Mouse (Mus musculus): Measurements from ENCODE around the gene Thap11. TPM values are rescaled to one million over a fixed set of nuclear protein-coding genes. Genes with fewer than 3 reads are reported as not detected.

The Thap11 gene
- total and polyA plus RNA-seq, 2 experiments from 2014 or later: 35.5 to 59.5 TPM

DNA sequence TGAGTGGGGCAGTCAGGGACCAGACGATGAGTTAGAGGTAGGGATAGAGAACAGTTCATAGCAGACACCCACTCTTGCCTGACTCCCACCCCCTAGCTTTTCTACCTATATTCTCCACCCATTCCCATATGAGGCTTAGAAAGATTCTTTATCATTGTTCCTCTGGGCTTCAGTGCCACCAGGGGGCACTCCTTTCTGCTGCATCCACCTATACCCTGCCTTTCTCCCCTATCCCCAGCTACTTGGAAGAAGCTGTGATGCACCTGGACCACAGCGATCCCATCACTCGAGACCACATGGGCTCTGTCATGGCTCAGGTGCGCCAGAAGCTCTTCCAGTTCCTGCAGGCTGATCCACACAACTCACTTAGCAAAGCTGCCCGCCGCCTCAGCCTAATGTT, 37.5 kb downstream of the Thap11 start:
- peaks cover 54% of the 10 kb centered on the region for H3K36me3 ChIP-seq (replicated peaks; ENCODE audit: control insufficient read depth, insufficient read depth, low read length)
- no peak overlapping the region for H3K4me2 ChIP-seq (ENCODE audit: low read depth, low read length)
- DNase-seq (ENCODE audit: low spot score) (no peak), ATAC-seq (ENCODE audit: insufficient read depth, low read depth) (no peak)
- no peak overlapping the region for H3K9ac ChIP-seq (replicated peaks; ENCODE audit: low read depth, low read length)
- H3K27ac ChIP-seq (ENCODE audit: low read depth): no peak overlapping the region
- H3K27me3 ChIP-seq (ENCODE audit: control insufficient read depth, insufficient read depth, low read length): no peaks in the 10 kb centered on the region
- no peaks in the 10 kb centered on the region for H3K4me1 ChIP-seq (ENCODE audit: control insufficient read depth, insufficient read depth)
- TF ChIP-seq EP300 (IDR thresholded peaks at IDR 0.05; ENCODE audit: low read depth) (no peak), CTCF (IDR thresholded peaks at IDR 0.05; ENCODE audit: low read depth) (peak; percentile 40)
- H3K9me3 ChIP-seq (replicated peaks; ENCODE audit: control insufficient read depth, low read length): no peaks in the 10 kb centered on the region
- WGBS: 85% methylated on average over 6 of the region's 6 CpGs
- no peak overlapping the region for H3K4me3 ChIP-seq (ENCODE audit: low read depth, low read length)

DNA sequence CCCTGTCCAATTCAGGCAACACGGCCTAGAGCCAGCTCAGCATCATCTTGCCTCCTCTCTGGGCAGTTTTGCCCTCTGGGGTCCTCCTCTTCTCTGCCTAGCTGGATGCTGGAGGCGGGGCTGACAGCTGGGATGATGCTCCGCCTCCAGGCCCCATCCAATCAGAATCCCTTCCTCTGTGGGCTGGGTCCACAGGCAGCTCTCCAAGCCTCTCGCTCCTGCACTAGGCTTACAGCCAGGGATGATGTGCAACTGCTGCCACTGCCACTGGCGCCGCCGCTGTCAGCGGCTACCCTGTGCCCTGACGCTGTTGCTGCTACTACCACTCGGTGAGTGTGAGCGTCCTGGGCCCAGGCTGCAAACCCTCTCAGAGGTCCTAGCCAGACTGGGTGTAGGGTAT, 38.4 kb downstream of the Thap11 start, which contains the start of gene Nrn1l:
Gene Nrn1l (plus strand): TSS at position 229 of the 400 bp plus-strand sequence.
- WGBS: 10% methylated on average over 11 of the region's 11 CpGs
- peak; percentile 84 for DNase-seq (ENCODE audit: low spot score)
- Histone ChIP-seq H3K36me3 (replicated peaks; ENCODE audit: control insufficient read depth, insufficient read depth, low read length) (peaks cover 45% of the 10 kb centered on the region), H3K4me3 (ENCODE audit: low read depth, low read length) (no peak within 1 kb of the TSS), H3K4me1 (ENCODE audit: control insufficient read depth, insufficient read depth) (no peaks in the 10 kb centered on the region), H3K9me3 (replicated peaks; ENCODE audit: control insufficient read depth, low read length) (no peaks in the 10 kb centered on the region), H3K27me3 (ENCODE audit: control insufficient read depth, insufficient read depth, low read length) (no peaks in the 10 kb centered on the region), H3K27ac (ENCODE audit: low read depth) (no peak within 1 kb of the TSS), H3K9ac (replicated peaks; ENCODE audit: low read depth, low read length) (no peak within 1 kb of the TSS), H3K4me2 (ENCODE audit: low read depth, low read length) (no peak within 1 kb of the TSS)
- ATAC-seq (ENCODE audit: insufficient read depth, low read depth): peak; percentile 90
- no peak for TF ChIP-seq EP300 (IDR thresholded peaks at IDR 0.05; ENCODE audit: low read depth)
- TF ChIP-seq CTCF (IDR thresholded peaks at IDR 0.05; ENCODE audit: low read depth): no peak

GRCm38 (mm10) chr8:105897801-105898480, 43.0 kb downstream of the Thap11 start:
- 65% methylated on average over 9 of the region's 9 CpGs for WGBS
- H3K27me3 ChIP-seq (ENCODE audit: control insufficient read depth, insufficient read depth, low read length): no peaks in the 10 kb centered on the region
- ATAC-seq (ENCODE audit: insufficient read depth, low read depth) (no peak), DNase-seq (ENCODE audit: low spot score) (no peak)
- TF ChIP-seq CTCF (IDR thresholded peaks at IDR 0.05; ENCODE audit: low read depth) (no peak), EP300 (IDR thresholded peaks at IDR 0.05; ENCODE audit: low read depth) (no peak)
- no peak overlapping the region for H3K4me3 ChIP-seq (ENCODE audit: low read depth, low read length)
- H3K4me2 ChIP-seq (ENCODE audit: low read depth, low read length): no peak overlapping the region
- no peak overlapping the region for H3K27ac ChIP-seq (ENCODE audit: low read depth)
- H3K36me3 ChIP-seq (replicated peaks; ENCODE audit: control insufficient read depth, insufficient read depth, low read length): no peaks in the 10 kb centered on the region; the same call in 1 of the 2 replicates
- H3K9me3 ChIP-seq (replicated peaks; ENCODE audit: control insufficient read depth, low read length): no peaks in the 10 kb centered on the region
- H3K9ac ChIP-seq (replicated peaks; ENCODE audit: low read depth, low read length): no peak overlapping the region
- H3K4me1 ChIP-seq (ENCODE audit: control insufficient read depth, insufficient read depth): peaks cover 9% of the 10 kb centered on the region; the same call in 1 of the 2 replicates

GRCm38 (mm10) chr8:105900180-105900940, 45.4 kb downstream of the Thap11 start, which contains the start of gene Pskh1:
Gene Pskh1, plus strand, starts transcription at chr8:105900441.
- ATAC-seq (ENCODE audit: insufficient read depth, low read depth) (peak; percentile 96), DNase-seq (ENCODE audit: low spot score) (peak; percentile 95)
- H3K36me3 ChIP-seq (replicated peaks; ENCODE audit: control insufficient read depth, insufficient read depth, low read length): no peaks in the 10 kb centered on the region
- peak within 1 kb of the TSS; percentile 94 for H3K27ac ChIP-seq (ENCODE audit: low read depth)
- H3K27me3 ChIP-seq (ENCODE audit: control insufficient read depth, insufficient read depth, low read length): no peaks in the 10 kb centered on the region
- peak within 1 kb of the TSS; percentile 97 for H3K9ac ChIP-seq (replicated peaks; ENCODE audit: low read depth, low read length)
- WGBS: under 1% methylated on average over 66 of the region's 68 CpGs
- H3K9me3 ChIP-seq (replicated peaks; ENCODE audit: control insufficient read depth, low read length): no peaks in the 10 kb centered on the region
- H3K4me1 ChIP-seq (ENCODE audit: control insufficient read depth, insufficient read depth): peaks cover 9% of the 10 kb centered on the region; the same call in 1 of the 2 replicates
- H3K4me2 ChIP-seq (ENCODE audit: low read depth, low read length): peak within 1 kb of the TSS; percentile 76
- peak within 1 kb of the TSS; percentile 91 for H3K4me3 ChIP-seq (ENCODE audit: low read depth, low read length)
- TF ChIP-seq EP300 (IDR thresholded peaks at IDR 0.05; ENCODE audit: low read depth) (no peak), CTCF (IDR thresholded peaks at IDR 0.05; ENCODE audit: low read depth) (no peak)

- peaks cover 9% of the 10 kb centered on the region; the same call in 1 of the 2 replicates for H3K4me1 ChIP-seq (ENCODE audit: control insufficient read depth, insufficient read depth)
- H3K4me3 ChIP-seq (ENCODE audit: low read depth, low read length): peak overlapping the region; percentile 91
- peak overlapping the region; percentile 94 for H3K27ac ChIP-seq (ENCODE audit: low read depth)
- peak overlapping the region; percentile 76 for H3K4me2 ChIP-seq (ENCODE audit: low read depth, low read length)
- no peak for DNase-seq (ENCODE audit: low spot score)
- H3K9ac ChIP-seq (replicated peaks; ENCODE audit: low read depth, low read length): peak overlapping the region; percentile 97
- no peaks in the 10 kb centered on the region for H3K27me3 ChIP-seq (ENCODE audit: control insufficient read depth, insufficient read depth, low read length)
- TF ChIP-seq CTCF (IDR thresholded peaks at IDR 0.05; ENCODE audit: low read depth): no peak
- no peak for TF ChIP-seq EP300 (IDR thresholded peaks at IDR 0.05; ENCODE audit: low read depth)
- ATAC-seq (ENCODE audit: insufficient read depth, low read depth): no peak
- no peaks in the 10 kb centered on the region for H3K9me3 ChIP-seq (replicated peaks; ENCODE audit: control insufficient read depth, low read length)
- no peaks in the 10 kb centered on the region for H3K36me3 ChIP-seq (replicated peaks; ENCODE audit: control insufficient read depth, insufficient read depth, low read length)
- WGBS: 26% methylated on average over 16 of the region's 16 CpGs
These were observed 46.1 kb downstream of the Thap11 start for GRCm38 (mm10) chr8:105900941-105901616.

Other genes with a start within 250 kb of the Thap11 start
- gene Ripor1, start 249.9 kb upstream of the Thap11 start, total RNA-seq (2014; rRNA removed; ENCODE audit: low replicate concordance): 10.6 and 15.9 TPM in 2 replicates
- 21.2 and 22.2 TPM in 2 replicates for gene Ripor1, start 249.9 kb upstream of the Thap11 start, polyA plus RNA-seq (2015; fragmentation: Nextera tagmentation; extraction: Ambion mirVana)
- gene Ctcf, start 218.6 kb upstream of the Thap11 start, total RNA-seq (2014; rRNA removed; ENCODE audit: low replicate concordance): 13.7 and 21.3 TPM in 2 replicates
- 42.0 and 42.3 TPM in 2 replicates for gene Ctcf, start 218.6 kb upstream of the Thap11 start, polyA plus RNA-seq (2015; fragmentation: Nextera tagmentation; extraction: Ambion mirVana)
- gene Agrp, start 217.7 kb upstream of the Thap11 start, total RNA-seq (2014; rRNA removed; ENCODE audit: low replicate concordance): not detected in 2 replicates
- 0.25 and 0.53 TPM in 2 replicates for gene Agrp, start 217.7 kb upstream of the Thap11 start, polyA plus RNA-seq (2015; fragmentation: Nextera tagmentation; extraction: Ambion mirVana)
- gene Carmil2, start 168.9 kb upstream of the Thap11 start, total RNA-seq (2014; rRNA removed; ENCODE audit: low replicate concordance): 1.3 and 1.4 TPM in 2 replicates
- gene Carmil2, start 168.9 kb upstream of the Thap11 start, polyA plus RNA-seq (2015; fragmentation: Nextera tagmentation; extraction: Ambion mirVana): 0.05 and 0.10 TPM in 2 replicates
- gene Acd, start 154.0 kb upstream of the Thap11 start, total RNA-seq (2014; rRNA removed; ENCODE audit: low replicate concordance): 8.7 and 12.8 TPM in 2 replicates
- gene Acd, start 154.0 kb upstream of the Thap11 start, polyA plus RNA-seq (2015; fragmentation: Nextera tagmentation; extraction: Ambion mirVana): 29.1 and 32.1 TPM in 2 replicates
- gene Pard6a, start 154.0 kb upstream of the Thap11 start, total RNA-seq (2014; rRNA removed; ENCODE audit: low replicate concordance): 14.0 and 15.5 TPM in 2 replicates
- 16.7 and 18.5 TPM in 2 replicates for gene Pard6a, start 154.0 kb upstream of the Thap11 start, polyA plus RNA-seq (2015; fragmentation: Nextera tagmentation; extraction: Ambion mirVana)
- gene 4933405L10Rik, start 147.5 kb upstream of the Thap11 start, total RNA-seq (2014; rRNA removed; ENCODE audit: low replicate concordance): not detected in 2 replicates
- not detected in 2 replicates for gene 4933405L10Rik, start 147.5 kb upstream of the Thap11 start, polyA plus RNA-seq (2015; fragmentation: Nextera tagmentation; extraction: Ambion mirVana)
- 1.1 and 11.1 TPM in 2 replicates for gene Enkd1, start 146.9 kb upstream of the Thap11 start, total RNA-seq (2014; rRNA removed; ENCODE audit: low replicate concordance)
- 4.0 and 5.9 TPM in 2 replicates for gene Enkd1, start 146.9 kb upstream of the Thap11 start, polyA plus RNA-seq (2015; fragmentation: Nextera tagmentation; extraction: Ambion mirVana)
- gene Gfod2, start 96.5 kb upstream of the Thap11 start, total RNA-seq (2014; rRNA removed; ENCODE audit: low replicate concordance): 2.4 and 5.8 TPM in 2 replicates
- 6.5 and 6.6 TPM in 2 replicates for gene Gfod2, start 96.5 kb upstream of the Thap11 start, polyA plus RNA-seq (2015; fragmentation: Nextera tagmentation; extraction: Ambion mirVana)
- gene Ranbp10, start 27.8 kb upstream of the Thap11 start, total RNA-seq (2014; rRNA removed; ENCODE audit: low replicate concordance): 8.7 and 10.5 TPM in 2 replicates
- gene Ranbp10, start 27.8 kb upstream of the Thap11 start, polyA plus RNA-seq (2015; fragmentation: Nextera tagmentation; extraction: Ambion mirVana): 6.1 and 6.7 TPM in 2 replicates
- gene Tsnaxip1, start 27.4 kb upstream of the Thap11 start, total RNA-seq (2014; rRNA removed; ENCODE audit: low replicate concordance): not detected in 2 replicates
- gene Tsnaxip1, start 27.4 kb upstream of the Thap11 start, polyA plus RNA-seq (2015; fragmentation: Nextera tagmentation; extraction: Ambion mirVana): 0.30 TPM in 1 of 2 replicates, not detected in the other
- gene Cenpt, start 1.9 kb upstream of the Thap11 start, total RNA-seq (2014; rRNA removed; ENCODE audit: low replicate concordance): 28.3 and 32.2 TPM in 2 replicates
- gene Cenpt, start 1.9 kb upstream of the Thap11 start, polyA plus RNA-seq (2015; fragmentation: Nextera tagmentation; extraction: Ambion mirVana): 11.5 and 12.9 TPM in 2 replicates
- gene Nutf2, start 5.4 kb downstream of the Thap11 start, total RNA-seq (2014; rRNA removed; ENCODE audit: low replicate concordance): 19.4 and 38.0 TPM in 2 replicates
- gene Nutf2, start 5.4 kb downstream of the Thap11 start, polyA plus RNA-seq (2015; fragmentation: Nextera tagmentation; extraction: Ambion mirVana): 135 and 147 TPM in 2 replicates
- 44.3 and 44.9 TPM in 2 replicates for gene Edc4, start 25.7 kb downstream of the Thap11 start, total RNA-seq (2014; rRNA removed; ENCODE audit: low replicate concordance)
- 15.1 and 18.1 TPM in 2 replicates for gene Edc4, start 25.7 kb downstream of the Thap11 start, polyA plus RNA-seq (2015; fragmentation: Nextera tagmentation; extraction: Ambion mirVana)
- not detected in 2 replicates for gene Nrn1l, start 38.4 kb downstream of the Thap11 start, total RNA-seq (2014; rRNA removed; ENCODE audit: low replicate concordance)
- gene Nrn1l, start 38.4 kb downstream of the Thap11 start, polyA plus RNA-seq (2015; fragmentation: Nextera tagmentation; extraction: Ambion mirVana): 0.94 and 1.3 TPM in 2 replicates
- gene Pskh1, start 45.3 kb downstream of the Thap11 start, total RNA-seq (2014; rRNA removed; ENCODE audit: low replicate concordance): 44.2 and 52.4 TPM in 2 replicates
- 15.4 and 15.6 TPM in 2 replicates for gene Pskh1, start 45.3 kb downstream of the Thap11 start, polyA plus RNA-seq (2015; fragmentation: Nextera tagmentation; extraction: Ambion mirVana)
- gene Ctrl, start 78.7 kb downstream of the Thap11 start, total RNA-seq (2014; rRNA removed; ENCODE audit: low replicate concordance): not detected in 2 replicates
- gene Ctrl, start 78.7 kb downstream of the Thap11 start, polyA plus RNA-seq (2015; fragmentation: Nextera tagmentation; extraction: Ambion mirVana): 0.31 and 0.38 TPM in 2 replicates
- 77.8 and 87.4 TPM in 2 replicates for gene Psmb10, start 83.3 kb downstream of the Thap11 start, total RNA-seq (2014; rRNA removed; ENCODE audit: low replicate concordance)
- 95.3 and 101 TPM in 2 replicates for gene Psmb10, start 83.3 kb downstream of the Thap11 start, polyA plus RNA-seq (2015; fragmentation: Nextera tagmentation; extraction: Ambion mirVana)
- gene Lcat, start 88.2 kb downstream of the Thap11 start, total RNA-seq (2014; rRNA removed; ENCODE audit: low replicate concordance): 0.93 TPM in 1 of 2 replicates, not detected in the other
- 0.51 and 0.56 TPM in 2 replicates for gene Lcat, start 88.2 kb downstream of the Thap11 start, polyA plus RNA-seq (2015; fragmentation: Nextera tagmentation; extraction: Ambion mirVana)
- gene Slc12a4, start 111.0 kb downstream of the Thap11 start, total RNA-seq (2014; rRNA removed; ENCODE audit: low replicate concordance): 36.7 and 40.7 TPM in 2 replicates
- 32.8 and 34.9 TPM in 2 replicates for gene Slc12a4, start 111.0 kb downstream of the Thap11 start, polyA plus RNA-seq (2015; fragmentation: Nextera tagmentation; extraction: Ambion mirVana)
- not detected in 2 replicates for gene Dpep3, start 124.3 kb downstream of the Thap11 start, total RNA-seq (2014; rRNA removed; ENCODE audit: low replicate concordance)
- gene Dpep3, start 124.3 kb downstream of the Thap11 start, polyA plus RNA-seq (2015; fragmentation: Nextera tagmentation; extraction: Ambion mirVana): not detected in 2 replicates
- gene Dus2, start 136.2 kb downstream of the Thap11 start, total RNA-seq (2014; rRNA removed; ENCODE audit: low replicate concordance): 8.5 and 9.8 TPM in 2 replicates
- gene Dus2, start 136.2 kb downstream of the Thap11 start, polyA plus RNA-seq (2015; fragmentation: Nextera tagmentation; extraction: Ambion mirVana): 8.6 and 9.0 TPM in 2 replicates
- not detected in 2 replicates for gene Dpep2nb, start 150.8 kb downstream of the Thap11 start, total RNA-seq (2014; rRNA removed; ENCODE audit: low replicate concordance)
- gene Dpep2nb, start 150.8 kb downstream of the Thap11 start, polyA plus RNA-seq (2015; fragmentation: Nextera tagmentation; extraction: Ambion mirVana): 0.20 and 0.21 TPM in 2 replicates
- 25.8 and 35.4 TPM in 2 replicates for gene Ddx28, start 156.8 kb downstream of the Thap11 start, total RNA-seq (2014; rRNA removed; ENCODE audit: low replicate concordance)
- gene Ddx28, start 156.8 kb downstream of the Thap11 start, polyA plus RNA-seq (2015; fragmentation: Nextera tagmentation; extraction: Ambion mirVana): 10.9 TPM in 2 replicates
- gene Nfatc3, start 203.7 kb downstream of the Thap11 start, total RNA-seq (2014; rRNA removed; ENCODE audit: low replicate concordance): 26.6 and 28.3 TPM in 2 replicates
- gene Nfatc3, start 203.7 kb downstream of the Thap11 start, polyA plus RNA-seq (2015; fragmentation: Nextera tagmentation; extraction: Ambion mirVana): 2.0 and 2.4 TPM in 2 replicates